8 mouse cellular contexts compared by ENCODE assay signal in genomic region chr1:93755618-93756017, GRCm38 (mm10). TPM values are rescaled to one million over a fixed set of nuclear protein-coding genes. Genes with fewer than 3 reads are reported as not detected.
DNase-seq lines count a peak whose midpoint lies in the region; ATAC-seq and TF ChIP-seq lines count a peak whose summit lies in the region.

No protein-coding gene starts in this region.

- H3K9me3 ChIP-seq in heart, embryonic 12.5 days (replicated peaks): no peaks in the 10 kb centered on the region
- no peaks in the 10 kb centered on the region for H3K9me3 ChIP-seq in G1E (replicated peaks)
- H3K9me3 ChIP-seq in hindbrain, embryonic 12.5 days (replicated peaks): no peaks in the 10 kb centered on the region

- intact Hi-C loops in heart, postnatal 25 days (cut with DNase I): loop anchor here (5.0 to 10.0 kb wide), 4 partner anchors 47 to 411 kb away; partner anchors contain the start of genes Dtymk, Farp2, Ing5 and Pask
- intact Hi-C loops in left cerebral cortex, postnatal 10 days (cut with DNase I): no loop called here

- no peak for ATAC-seq in heart, embryonic 12.5 days (ENCODE audit: insufficient number of reproducible peaks, low FRiP score)
- no peak for ATAC-seq in G1E (ENCODE audit: extremely low read depth, insufficient number of reproducible peaks, low FRiP score, poor library complexity, severe bottlenecking)
- ATAC-seq in hindbrain, embryonic 12.5 days (ENCODE audit: low FRiP score): no peak

- peaks cover 80% of the 10 kb centered on the region for H3K79me2 ChIP-seq in macrophage (ENCODE audit: inconsistent target)

- 0 out of 2 replicates have a peak overlapping the region, but pooled peaks have one; percentile 77 for H3K27ac ChIP-seq in heart, embryonic 12.5 days (ENCODE audit: poor library complexity, severe bottlenecking)
- H3K27ac ChIP-seq in hindbrain, embryonic 12.5 days: peak overlapping the region; percentile 92; the same call in 1 of the 2 replicates
- H3K27ac ChIP-seq in macrophage: 0 out of 2 replicates have a peak overlapping the region, but pooled peaks have one; percentile 7

- H3K36me3 ChIP-seq in heart, embryonic 12.5 days: peaks cover 2% of the 10 kb centered on the region
- H3K36me3 ChIP-seq in G1E (replicated peaks) (peaks cover 40% of the 10 kb centered on the region), macrophage (ENCODE audit: inconsistent target) (peaks cover under 1% of the 10 kb centered on the region; the same call in 1 of the 2 replicates)
- H3K36me3 ChIP-seq in hindbrain, embryonic 12.5 days: peaks cover under 1% of the 10 kb centered on the region; the same call in 1 of the 2 replicates

- TF ChIP-seq CTCF in G1E (IDR thresholded peaks at IDR 0.05; ENCODE audit: low read depth, low read length): no peak

- H3K9ac ChIP-seq in heart, embryonic 12.5 days: peak overlapping the region; percentile 88
- peak overlapping the region; percentile 91 for H3K9ac ChIP-seq in hindbrain, embryonic 12.5 days

- peaks cover 16% of the 10 kb centered on the region for H3K4me1 ChIP-seq in heart, embryonic 12.5 days (replicated peaks)
- H3K4me1 ChIP-seq in G1E (ENCODE audit: insufficient read depth, low read depth, low read length): peaks cover 55% of the 10 kb centered on the region
- H3K4me1 ChIP-seq in hindbrain, embryonic 12.5 days: peaks cover 28% of the 10 kb centered on the region

- DNase-seq in heart, postnatal 25 days (ENCODE audit: low spot score): no peak
- no peak for DNase-seq in G1E (ENCODE audit: low spot score)
- no peak for DNase-seq in cerebellum, adult 9-10 months
- no peak for DNase-seq in frontal cortex, postnatal 14 days (ENCODE audit: low spot score in 2 of 2)
- no peak for DNase-seq in left cerebral cortex, postnatal 10 days (ENCODE audit: extremely low spot score in 1 of 2, low spot score in 2 of 2)

- 38% methylated on average over 7 of the region's 7 CpGs for WGBS in heart, embryonic 12.5 days
- 39% methylated on average over 7 of the region's 7 CpGs for WGBS in hindbrain, embryonic 12.5 days
- WGBS in macrophage (ENCODE audit: missing documents): 40% methylated on average over 7 of the region's 7 CpGs

- H3K4me3 ChIP-seq in heart, embryonic 12.5 days: peak overlapping the region; percentile 74
- H3K4me3 ChIP-seq in G1E (ENCODE audit: low read depth, low read length) (peak overlapping the region; percentile 86), macrophage (ENCODE audit: inconsistent target) (peak overlapping the region; percentile 58)
- peak overlapping the region; percentile 97 for H3K4me3 ChIP-seq in hindbrain, embryonic 12.5 days

- no peaks in the 10 kb centered on the region for H3K27me3 ChIP-seq in heart, embryonic 12.5 days (replicated peaks)
- no peaks in the 10 kb centered on the region for H3K27me3 ChIP-seq in G1E (ENCODE audit: insufficient read depth, low read length)
- no peaks in the 10 kb centered on the region for H3K27me3 ChIP-seq in hindbrain, embryonic 12.5 days

- peak overlapping the region; percentile 91 for H3K4me2 ChIP-seq in heart, embryonic 12.5 days
- peak overlapping the region; percentile 76 for H3K4me2 ChIP-seq in hindbrain, embryonic 12.5 days (replicated peaks)

RNA-seq across cellular contexts. Expression of gene Thap4, which starts 1.0 kb away (rescaled TPM):
- 47.2 and 51.8 TPM in 2 replicates for polyA plus RNA-seq in heart, embryonic 12.5 days (2016; fragmentation: Nextera tagmentation; extraction: Ambion mirVana)
- 10 to 100 TPM; 78.5 to 84.7 TPM for total RNA-seq in heart, postnatal 25 days (2021)
- 30.3 and 39.4 TPM in 2 replicates for total RNA-seq in G1E (2014; fragmentation: Nextera tagmentation)
- total RNA-seq in G1E (2017): 27.9 and 31.2 TPM in 2 replicates
- polyA plus RNA-seq in G1E (2012): 60.1 and 71.1 TPM in 2 replicates
- 39.5 and 39.9 TPM in 2 replicates for polyA plus RNA-seq in hindbrain, embryonic 12.5 days (2016; fragmentation: Nextera tagmentation; extraction: Ambion mirVana)
- 10 to 100 TPM in 17 of 26 experiments, 1 to 10 TPM in 9; 1.8 to 28.6 (median 13.8) TPM for total RNA-seq in macrophage (2018; cell fraction: chromatin; rRNA removed)
- total RNA-seq in macrophage (2018; cell fraction: cytosol; rRNA removed): 10 to 100 TPM; 17.0 to 37.1 (median 23.2) TPM
- total RNA-seq in macrophage (2018; cell fraction: nucleus; rRNA removed): 10 to 100 TPM in 17 of 26 experiments, 1 to 10 TPM in 9; 5.7 to 22.8 (median 12.6) TPM
- polyA plus RNA-seq in macrophage (2018): 19.4 to 27.1 TPM (median 20.8 TPM) in 3 replicates
- 10 to 100 TPM; 31.2 to 32.7 TPM for total RNA-seq in left cerebral cortex, postnatal 10 days (2021)

RNA-seq across cellular contexts. Expression of gene Atg4b, which starts 4.3 kb away (rescaled TPM):
- polyA plus RNA-seq in heart, embryonic 12.5 days (2016; fragmentation: Nextera tagmentation; extraction: Ambion mirVana): 68.1 and 73.1 TPM in 2 replicates
- 10 to 100 TPM; 36.9 to 37.9 TPM for total RNA-seq in heart, postnatal 25 days (2021)
- 78.9 and 82.2 TPM in 2 replicates for total RNA-seq in G1E (2014; fragmentation: Nextera tagmentation)
- 82.0 and 91.0 TPM in 2 replicates for total RNA-seq in G1E (2017)
- polyA plus RNA-seq in G1E (2012): 4.4 and 6.9 TPM in 2 replicates
- 106 and 110 TPM in 2 replicates for polyA plus RNA-seq in hindbrain, embryonic 12.5 days (2016; fragmentation: Nextera tagmentation; extraction: Ambion mirVana)
- 100 to 1,000 TPM in 20 of 26 experiments, 10 to 100 TPM in 6; 44.5 to 205 (median 128) TPM for total RNA-seq in macrophage (2018; cell fraction: chromatin; rRNA removed)
- 10 to 100 TPM; 15.6 to 37.3 (median 23.3) TPM for total RNA-seq in macrophage (2018; cell fraction: cytosol; rRNA removed)
- total RNA-seq in macrophage (2018; cell fraction: nucleus; rRNA removed): 10 to 100 TPM; 23.7 to 95.5 (median 49.6) TPM
- polyA plus RNA-seq in macrophage (2018): 35.6 to 47.4 TPM (median 36.8 TPM) in 3 replicates
- 10 to 100 TPM; 70.2 to 87.6 TPM for total RNA-seq in left cerebral cortex, postnatal 10 days (2021)

RNA-seq across cellular contexts. Expression of gene Dtymk, which starts 46.1 kb away (rescaled TPM):
- polyA plus RNA-seq in heart, embryonic 12.5 days (2016; fragmentation: Nextera tagmentation; extraction: Ambion mirVana): 183 and 191 TPM in 2 replicates
- total RNA-seq in heart, postnatal 25 days (2021): 10 to 100 TPM; 23.9 to 24.8 TPM
- total RNA-seq in G1E (2014; fragmentation: Nextera tagmentation) (291 and 319 TPM in 2 replicates), G1E (2017) (414 and 485 TPM in 2 replicates)
- polyA plus RNA-seq in G1E (2012) (129 and 148 TPM in 2 replicates), macrophage (2018) (11.9 to 58.0 TPM (median 15.6 TPM) in 3 replicates)
- polyA plus RNA-seq in hindbrain, embryonic 12.5 days (2016; fragmentation: Nextera tagmentation; extraction: Ambion mirVana): 193 and 194 TPM in 2 replicates
- total RNA-seq in macrophage (2018; cell fraction: chromatin; rRNA removed): 10 to 100 TPM in 23 of 26 experiments, 1 to 10 TPM in 3; 5.5 to 76.8 (median 35.1) TPM
- total RNA-seq in macrophage (2018; cell fraction: cytosol; rRNA removed): 10 to 100 TPM; 10.0 to 23.9 (median 16.8) TPM
- total RNA-seq in macrophage (2018; cell fraction: nucleus; rRNA removed): 100 to 1,000 TPM in 1 of 26 experiments, 10 to 100 TPM in 22, 1 to 10 TPM in 3; 6.6 to 162 (median 40.9) TPM
- 10 to 100 TPM; 72.0 to 73.1 TPM for total RNA-seq in left cerebral cortex, postnatal 10 days (2021)

RNA-seq across cellular contexts. Expression of gene Ing5, which starts 48.1 kb away (rescaled TPM):
- polyA plus RNA-seq in heart, embryonic 12.5 days (2016; fragmentation: Nextera tagmentation; extraction: Ambion mirVana): 16.6 and 16.9 TPM in 2 replicates
- 10 to 100 TPM; 10.7 to 12.6 TPM for total RNA-seq in heart, postnatal 25 days (2021)
- total RNA-seq in G1E (2014; fragmentation: Nextera tagmentation): 21.4 and 43.3 TPM in 2 replicates
- total RNA-seq in G1E (2017): 32.0 and 41.4 TPM in 2 replicates
- 1.6 and 3.4 TPM in 2 replicates for polyA plus RNA-seq in G1E (2012)
- 15.0 and 15.8 TPM in 2 replicates for polyA plus RNA-seq in hindbrain, embryonic 12.5 days (2016; fragmentation: Nextera tagmentation; extraction: Ambion mirVana)
- total RNA-seq in macrophage (2018; cell fraction: chromatin; rRNA removed): 10 to 100 TPM in 21 of 26 experiments, 1 to 10 TPM in 5; 7.2 to 20.3 (median 13.5) TPM
- total RNA-seq in macrophage (2018; cell fraction: cytosol; rRNA removed): 10 to 100 TPM in 10 of 26 experiments, 1 to 10 TPM in 16; 5.6 to 12.0 (median 9.6) TPM
- 10 to 100 TPM in 23 of 26 experiments, 1 to 10 TPM in 3; 9.1 to 21.4 (median 12.5) TPM for total RNA-seq in macrophage (2018; cell fraction: nucleus; rRNA removed)
- polyA plus RNA-seq in macrophage (2018): 5.8 to 10.8 TPM (median 6.5 TPM) in 3 replicates
- 1 to 10 TPM; 10.0 TPM for total RNA-seq in left cerebral cortex, postnatal 10 days (2021)

Comparison
In these comparisons a context has a peak if more than half of its experiments do, and no peak if none do; other contexts are left out.
1. H3K27ac ChIP-seq: peak in every context shown above with its lines; median percentile 92 in hindbrain, embryonic 12.5 days; 77 in heart, embryonic 12.5 days; 7 in macrophage.